Mouse (Mus musculus): ENCODE results near the gene Rad51b.

- TF ChIP-seq EP300 (IDR thresholded peaks at IDR 0.05; ENCODE audit: insufficient read depth, low read depth, low read length) (0 out of 2 replicates have a peak, but pooled peaks have one; percentile 17), POLR2A (IDR thresholded peaks at IDR 0.05; ENCODE audit: insufficient read depth, low read length) (no peak), CTCF (IDR thresholded peaks at IDR 0.05; ENCODE audit: low read depth, low read length) (no peak)
Observed at GRCm38 (mm10) chr12:79846247-79847151, 549.4 kb downstream of the Rad51b start.
